Mouse (Mus musculus): ENCODE data around the gene Megf8. TPM values are rescaled to one million over a fixed set of nuclear protein-coding genes. Genes with fewer than 3 reads are reported as not detected.

Gene Megf8
- polyA plus RNA-seq, 1 experiment, result 21.2 TPM

- no peak overlapping the region for H3K4me3 ChIP-seq (ENCODE audit: low read depth, low read length)
- peaks cover 22% of the 10 kb centered on the region for H3K4me1 ChIP-seq (ENCODE audit: control insufficient read depth, insufficient read depth, insufficient read length, low read length)
- no peak overlapping the region for H3K27ac ChIP-seq (ENCODE audit: insufficient read depth, low read depth, low read length)
- peaks cover 51% of the 10 kb centered on the region for H3K36me3 ChIP-seq (ENCODE audit: control insufficient read depth, insufficient read depth, low read length)
- TF ChIP-seq POLR2A (IDR thresholded peaks at IDR 0.05; ENCODE audit: low read depth, low read length), result no peak
- no peaks in the 10 kb centered on the region for H3K27me3 ChIP-seq (ENCODE audit: control insufficient read depth, insufficient read depth, low read length)
- 94% methylated on average over 20 of the region's 20 CpGs for WGBS
Measured at GRCm38 (mm10) chr7:25285511-25286238, 31.3 kb upstream of the Megf8 start.

DNA sequence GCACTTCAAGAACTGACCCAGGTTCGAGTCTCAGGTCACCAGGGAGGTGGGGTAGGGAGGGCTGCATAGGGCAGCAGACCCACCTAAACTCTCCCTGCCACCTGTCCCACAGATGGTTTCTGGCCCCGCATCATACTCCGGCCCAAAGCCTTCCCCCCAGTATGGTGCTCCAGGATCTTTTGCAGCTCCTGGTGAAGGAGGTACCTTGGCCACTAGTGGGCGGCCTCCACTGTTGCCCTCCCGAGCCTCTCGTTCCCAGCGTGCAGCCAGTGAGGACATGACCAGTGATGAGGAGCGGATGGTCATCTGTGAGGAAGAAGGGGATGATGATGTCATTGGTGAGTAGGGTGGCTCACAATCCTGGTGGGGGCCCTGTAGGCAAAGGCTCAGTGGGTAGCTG is 30.0 kb upstream of the Megf8 start:
- TF ChIP-seq CTCF (IDR thresholded peaks at IDR 0.05; ENCODE audit: extremely low read depth, insufficient read length, insufficient replicate concordance, low read depth, low read length) (no peak), POLR2A (IDR thresholded peaks at IDR 0.05; ENCODE audit: low read depth, low read length) (no peak)

GRCm38 (mm10) chr7:25288011-25288410 is 29.0 kb upstream of the Megf8 start:
- peaks cover 18% of the 10 kb centered on the region for H3K4me1 ChIP-seq (ENCODE audit: control insufficient read depth, insufficient read depth, insufficient read length, low read length)
- no peaks in the 10 kb centered on the region for H3K27me3 ChIP-seq (ENCODE audit: control insufficient read depth, insufficient read depth, low read length)
- no peak overlapping the region for H3K4me3 ChIP-seq (ENCODE audit: low read depth, low read length)
- TF ChIP-seq CTCF (IDR thresholded peaks at IDR 0.05; ENCODE audit: extremely low read depth, insufficient read length, insufficient replicate concordance, low read depth, low read length), result no peak
- TF ChIP-seq POLR2A (IDR thresholded peaks at IDR 0.05; ENCODE audit: low read depth, low read length), result no peak
- H3K27ac ChIP-seq (ENCODE audit: insufficient read depth, low read depth, low read length), result no peak overlapping the region
- peaks cover 70% of the 10 kb centered on the region for H3K36me3 ChIP-seq (ENCODE audit: control insufficient read depth, insufficient read depth, low read length)
- 90% methylated on average over 12 of the region's 12 CpGs for WGBS

More for the DNA sequence above, 30.0 kb upstream of the Megf8 start:
- 83% methylated on average over 8 of the region's 8 CpGs for WGBS
- H3K4me3 ChIP-seq (ENCODE audit: low read depth, low read length), result no peak overlapping the region
- no peaks in the 10 kb centered on the region for H3K27me3 ChIP-seq (ENCODE audit: control insufficient read depth, insufficient read depth, low read length)
- no peak overlapping the region for H3K27ac ChIP-seq (ENCODE audit: insufficient read depth, low read depth, low read length)
- peaks cover 61% of the 10 kb centered on the region for H3K36me3 ChIP-seq (ENCODE audit: control insufficient read depth, insufficient read depth, low read length)
- H3K4me1 ChIP-seq (ENCODE audit: control insufficient read depth, insufficient read depth, insufficient read length, low read length), result peaks cover 21% of the 10 kb centered on the region

- H3K36me3 ChIP-seq (ENCODE audit: control insufficient read depth, insufficient read depth, low read length), result peaks cover 76% of the 10 kb centered on the region
- H3K27me3 ChIP-seq (ENCODE audit: control insufficient read depth, insufficient read depth, low read length), result no peaks in the 10 kb centered on the region
- no peak overlapping the region for H3K27ac ChIP-seq (ENCODE audit: insufficient read depth, low read depth, low read length)
- 89% methylated on average over 3 of the region's 3 CpGs for WGBS
- peaks cover 12% of the 10 kb centered on the region for H3K4me1 ChIP-seq (ENCODE audit: control insufficient read depth, insufficient read depth, insufficient read length, low read length)
- no peak overlapping the region for H3K4me3 ChIP-seq (ENCODE audit: low read depth, low read length)
- TF ChIP-seq POLR2A (IDR thresholded peaks at IDR 0.05; ENCODE audit: low read depth, low read length), result no peak
- TF ChIP-seq CTCF (IDR thresholded peaks at IDR 0.05; ENCODE audit: extremely low read depth, insufficient read length, insufficient replicate concordance, low read depth, low read length), result no peak
Measured at GRCm38 (mm10) chr7:25288721-25289120, 28.2 kb upstream of the Megf8 start.

GRCm38 (mm10) chr7:25289925-25290324 is 27.0 kb upstream of the Megf8 start:
- WGBS, result 96% methylated on average over 3 of the region's 3 CpGs
- no peak for TF ChIP-seq CTCF (IDR thresholded peaks at IDR 0.05; ENCODE audit: extremely low read depth, insufficient read length, insufficient replicate concordance, low read depth, low read length)
- TF ChIP-seq POLR2A (IDR thresholded peaks at IDR 0.05; ENCODE audit: low read depth, low read length), result no peak
- no peak overlapping the region for H3K4me3 ChIP-seq (ENCODE audit: low read depth, low read length)
- H3K27me3 ChIP-seq (ENCODE audit: control insufficient read depth, insufficient read depth, low read length), result no peaks in the 10 kb centered on the region
- H3K27ac ChIP-seq (ENCODE audit: insufficient read depth, low read depth, low read length), result no peak overlapping the region
- H3K4me1 ChIP-seq (ENCODE audit: control insufficient read depth, insufficient read depth, insufficient read length, low read length), result peaks cover 10% of the 10 kb centered on the region
- peaks cover 81% of the 10 kb centered on the region for H3K36me3 ChIP-seq (ENCODE audit: control insufficient read depth, insufficient read depth, low read length)

DNA sequence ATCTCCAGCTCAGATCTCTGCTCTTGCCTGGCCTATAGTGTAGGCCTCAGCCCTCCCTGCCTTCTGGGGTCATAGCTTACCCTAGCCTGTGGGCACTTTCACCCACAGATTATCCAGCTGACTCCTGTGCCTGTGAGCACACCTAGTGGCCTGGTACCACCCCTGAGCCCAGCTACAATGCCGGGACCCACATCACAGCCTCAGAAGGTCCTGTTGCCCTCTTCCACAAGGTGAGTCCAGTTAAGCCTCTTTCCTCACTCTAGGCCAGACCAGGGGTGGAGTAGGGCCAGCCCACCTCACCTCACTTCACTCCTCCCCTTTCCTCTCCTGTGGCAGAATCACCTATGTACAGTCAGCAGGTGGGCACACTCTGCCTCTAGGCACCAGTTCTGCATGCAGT is 26.5 kb upstream of the Megf8 start:
- Histone ChIP-seq H3K4me3 (ENCODE audit: low read depth, low read length) (no peak overlapping the region), H3K27me3 (ENCODE audit: control insufficient read depth, insufficient read depth, low read length) (no peaks in the 10 kb centered on the region), H3K27ac (ENCODE audit: insufficient read depth, low read depth, low read length) (no peak overlapping the region), H3K4me1 (ENCODE audit: control insufficient read depth, insufficient read depth, insufficient read length, low read length) (peaks cover 10% of the 10 kb centered on the region), H3K36me3 (ENCODE audit: control insufficient read depth, insufficient read depth, low read length) (peaks cover 77% of the 10 kb centered on the region)
- no peak for TF ChIP-seq POLR2A (IDR thresholded peaks at IDR 0.05; ENCODE audit: low read depth, low read length)
- no peak for TF ChIP-seq CTCF (IDR thresholded peaks at IDR 0.05; ENCODE audit: extremely low read depth, insufficient read length, insufficient replicate concordance, low read depth, low read length)
- WGBS, result 88% methylated on average over 1 of the region's 1 CpGs

DNA sequence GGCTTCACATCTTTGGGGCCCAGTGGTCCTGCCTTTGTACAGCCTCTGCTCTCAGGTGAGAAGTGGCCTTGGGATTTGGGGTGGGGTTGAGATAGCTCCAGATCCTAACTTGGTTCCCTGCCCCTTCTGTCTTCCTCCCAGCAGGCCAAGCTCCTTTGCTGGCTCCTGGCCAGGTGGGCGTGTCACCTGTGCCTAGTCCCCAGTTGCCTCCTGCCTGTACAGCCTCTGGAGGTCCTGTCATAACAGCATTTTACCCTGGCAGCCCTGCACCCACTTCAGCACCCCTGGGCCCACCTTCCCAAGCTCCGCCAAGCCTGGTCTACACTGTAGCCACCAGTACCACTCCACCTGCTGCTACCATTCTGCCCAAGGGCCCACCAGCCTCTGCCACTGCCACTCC is 26.1 kb upstream of the Megf8 start:
- WGBS, result 57% methylated on average over 2 of the region's 2 CpGs
- no peaks in the 10 kb centered on the region for H3K27me3 ChIP-seq (ENCODE audit: control insufficient read depth, insufficient read depth, low read length)
- peaks cover 11% of the 10 kb centered on the region for H3K4me1 ChIP-seq (ENCODE audit: control insufficient read depth, insufficient read depth, insufficient read length, low read length)
- no peak overlapping the region for H3K27ac ChIP-seq (ENCODE audit: insufficient read depth, low read depth, low read length)
- H3K4me3 ChIP-seq (ENCODE audit: low read depth, low read length), result no peak overlapping the region
- TF ChIP-seq POLR2A (IDR thresholded peaks at IDR 0.05; ENCODE audit: low read depth, low read length) (no peak), CTCF (IDR thresholded peaks at IDR 0.05; ENCODE audit: extremely low read depth, insufficient read length, insufficient replicate concordance, low read depth, low read length) (no peak)
- peaks cover 75% of the 10 kb centered on the region for H3K36me3 ChIP-seq (ENCODE audit: control insufficient read depth, insufficient read depth, low read length)

All from small intestine, adult 2 months (tissue).